Mouse (Mus musculus) limb, embryonic 14.5 days (tissue): ENCODE data around the gene Xdh. TPM values are rescaled to one million over a fixed set of nuclear protein-coding genes. Genes with fewer than 3 reads are reported as not detected.
A peak's percentile ranks its signal among the peaks of the same experiment; 100 is the strongest.

Experiments used
- ATAC-seq: fragments of 200-750 bp; cut with Nextera tagmentation; 2 replicates; pipeline ENCODE4 v1.8.0; 2017; ENCODE audit warnings: low read depth, moderate number of reproducible peaks, moderate TSS enrichment; ENCODE audit not compliant: low FRiP score
- DNase-seq: peaks from one replicate; pipeline ENCODE4 v3.0.0-alpha.2; 2015; ENCODE audit warnings: low spot score
- H3K27ac ChIP-seq: fragments of 300-500 bp; sonication (generic); replicated peaks from 2 replicates; pipeline ENCODE4 v1.5.1; 2014; ENCODE audit warnings: low read depth, mild to moderate bottlenecking, low read length, moderate library complexity, mixed read lengths
- H3K27me3 ChIP-seq: fragments of 300-500 bp; sonication (generic); 2 replicates; pipeline ENCODE4 v1.6.1; 2014; ENCODE audit warnings: low read length, mixed read lengths; ENCODE audit not compliant: control insufficient read depth, insufficient read depth
- H3K36me3 ChIP-seq: fragments of 300-500 bp; sonication (generic); 2 replicates; pipeline ENCODE4 v1.6.1; 2014; ENCODE audit warnings: mild to moderate bottlenecking, low read length, moderate library complexity, mixed read lengths; ENCODE audit not compliant: control insufficient read depth, insufficient read depth
- H3K4me1 ChIP-seq: fragments of 300-500 bp; sonication (generic); 2 replicates; pipeline ENCODE4 v1.6.1; 2014; ENCODE audit warnings: antibody characterized with exemption, low read length, mixed read lengths; ENCODE audit not compliant: control insufficient read depth, insufficient read depth
- H3K4me2 ChIP-seq: fragments of 300-500 bp; sonication (generic); replicated peaks from 2 replicates; pipeline ENCODE4 v1.6.1; 2014; ENCODE audit warnings: low read depth, mild to moderate bottlenecking, low read length, moderate library complexity; ENCODE audit not compliant: severe bottlenecking
- H3K4me3 ChIP-seq: fragments of 300-500 bp; sonication (generic); replicated peaks from 2 replicates; pipeline ENCODE4 v1.5.1; 2014; ENCODE audit warnings: low read length
- H3K9ac ChIP-seq: fragments of 300-500 bp; sonication (generic); 2 replicates; pipeline ENCODE4 v1.6.1; 2014; ENCODE audit warnings: mild to moderate bottlenecking, low read depth, low read length, moderate library complexity; ENCODE audit not compliant: severe bottlenecking
- H3K9me3 ChIP-seq: fragments of 300-500 bp; sonication (generic); 2 replicates; pipeline ENCODE4 v1.6.1; 2016; ENCODE audit warnings: low read length; ENCODE audit not compliant: control insufficient read depth
- POLR2A ChIP-seq: fragments of 200-500 bp; IDR thresholded peaks from 2 replicates; pipeline ENCODE4 v1.8.0; 2012; ENCODE audit warnings: inconsistent platforms, mild to moderate bottlenecking, moderate library complexity, borderline replicate concordance; ENCODE audit not compliant: insufficient read depth, insufficient read length; ENCODE audit errors: extremely low read depth
- WGBS: fragments of 180-500 bp; shearing (Covaris S2); extraction: QIAGEN DNeasy Blood & Tissue Kit; methylation state at CpG from one replicate; pipeline ENCODE4 v1.1.7; 2014; 5-methylcytosine and 5-hydroxymethylcytosine counted together
- polyA plus RNA-seq, 2 experiments: library from polyadenylated mRNA; depleted of rRNA in 1 of 2; stranded (reverse) in 1 of 2; unstranded in 1 of 2; fragments of >200 nt; fragmentation: Nextera tagmentation in 1 of 2; extraction: Ambion mirVana in 1 of 2; gene quantifications; 2 replicates each; pipeline versions ENCODE4 v1.2.1 to v1.2.3; 2012 to 2014

Gene Xdh
- polyA plus RNA-seq, 2 experiments = 0.72 to 1.1 TPM

DNA sequence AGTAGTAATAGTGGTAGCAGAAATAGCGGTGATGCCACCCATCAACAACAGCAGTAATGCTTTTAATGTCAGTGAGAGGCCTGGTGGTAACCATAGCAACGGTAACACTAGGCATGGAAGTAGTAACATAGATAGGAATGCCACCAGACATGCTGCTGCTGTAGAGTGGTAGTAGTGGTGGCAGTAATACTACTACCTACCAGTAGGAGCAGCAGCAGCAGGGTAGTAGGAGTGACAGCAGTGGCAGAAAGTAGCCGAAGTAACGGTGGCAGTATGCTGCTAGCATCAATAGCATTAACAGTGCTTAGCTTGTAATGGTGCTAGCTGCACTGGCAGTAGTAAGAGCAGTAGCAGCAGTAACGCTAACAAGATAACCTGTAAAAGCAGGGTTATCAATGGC, 32.3 kb downstream of the Xdh start:
- Histone ChIP-seq H3K9ac (no peak overlapping the region), H3K9me3 (no peaks in the 10 kb centered on the region), H3K27me3 (no peaks in the 10 kb centered on the region), H3K4me3 (no peak overlapping the region), H3K36me3 (no peaks in the 10 kb centered on the region), H3K4me1 (no peaks in the 10 kb centered on the region), H3K27ac (no peak overlapping the region), H3K4me2 (no peak overlapping the region)
- 80% methylated on average over 5 of the region's 5 CpGs for WGBS
- no peak for ATAC-seq
- no peak for TF ChIP-seq POLR2A
- DNase-seq = no peak

DNA sequence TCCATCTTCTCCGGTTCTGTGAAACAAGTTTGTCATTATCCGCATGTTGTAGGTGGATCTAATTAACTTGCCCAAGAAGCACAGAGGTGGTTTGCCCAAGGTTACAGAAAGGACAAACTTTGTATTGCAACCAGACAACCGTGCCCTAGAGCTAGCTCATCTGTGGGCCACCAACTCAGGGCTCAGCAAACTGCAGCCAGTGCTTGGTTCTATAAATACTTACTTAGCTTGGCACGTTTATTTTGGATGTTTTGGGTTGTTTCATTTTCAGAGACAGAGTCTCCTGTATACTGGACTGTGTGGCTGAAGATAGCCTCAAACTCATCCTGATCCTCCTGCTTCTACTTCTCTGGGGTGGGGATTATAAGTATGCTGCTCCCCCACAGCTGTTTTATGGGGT, 35.3 kb downstream of the Xdh start:
- Histone ChIP-seq H3K27ac (no peak overlapping the region), H3K36me3 (no peaks in the 10 kb centered on the region), H3K27me3 (no peaks in the 10 kb centered on the region), H3K9ac (no peak overlapping the region), H3K9me3 (no peaks in the 10 kb centered on the region), H3K4me1 (0 out of 2 replicates have a peak, but pooled peaks cover 3% of the 10 kb centered on the region), H3K4me3 (no peak overlapping the region), H3K4me2 (no peak overlapping the region)
- DNase-seq (no peak), ATAC-seq (no peak)
- WGBS = 50% methylated on average over 4 of the region's 4 CpGs
- no peak for TF ChIP-seq POLR2A

DNA sequence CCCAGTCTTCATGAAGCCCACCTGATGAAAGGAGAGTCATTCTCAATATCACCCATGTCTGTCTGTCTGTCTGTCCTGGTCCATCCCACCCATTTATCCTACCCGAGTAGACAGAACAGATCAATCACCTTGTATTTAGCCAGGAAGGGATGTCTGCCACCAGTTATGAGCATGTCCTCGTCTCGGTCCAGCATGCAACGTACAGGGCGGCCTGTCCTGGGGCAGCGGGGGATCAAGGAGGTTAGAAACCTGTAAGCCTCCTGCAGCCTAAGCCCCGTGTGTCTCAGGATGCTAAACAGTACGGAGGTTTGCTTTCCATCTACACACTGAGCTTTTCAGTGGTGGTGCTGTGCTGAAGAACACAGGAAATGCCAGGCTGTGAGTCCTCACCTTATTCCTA, 43.9 kb downstream of the Xdh start:
- H3K27me3 ChIP-seq = no peaks in the 10 kb centered on the region
- 86% methylated on average over 8 of the region's 8 CpGs for WGBS

GRCm38 (mm10) chr17:73905043-73905750, 44.8 kb downstream of the Xdh start:
- ATAC-seq (no peak), DNase-seq (no peak)

More for the DNA sequence above, 43.9 kb downstream of the Xdh start:
- Histone ChIP-seq H3K9me3 (no peaks in the 10 kb centered on the region), H3K9ac (no peak overlapping the region), H3K4me1 (peaks cover 6% of the 10 kb centered on the region; the same call in 1 of the 2 replicates), H3K4me3 (no peak overlapping the region), H3K36me3 (no peaks in the 10 kb centered on the region), H3K4me2 (no peak overlapping the region), H3K27ac (no peak overlapping the region)
- ATAC-seq (no peak), DNase-seq (no peak)
- TF ChIP-seq POLR2A = no peak

DNA sequence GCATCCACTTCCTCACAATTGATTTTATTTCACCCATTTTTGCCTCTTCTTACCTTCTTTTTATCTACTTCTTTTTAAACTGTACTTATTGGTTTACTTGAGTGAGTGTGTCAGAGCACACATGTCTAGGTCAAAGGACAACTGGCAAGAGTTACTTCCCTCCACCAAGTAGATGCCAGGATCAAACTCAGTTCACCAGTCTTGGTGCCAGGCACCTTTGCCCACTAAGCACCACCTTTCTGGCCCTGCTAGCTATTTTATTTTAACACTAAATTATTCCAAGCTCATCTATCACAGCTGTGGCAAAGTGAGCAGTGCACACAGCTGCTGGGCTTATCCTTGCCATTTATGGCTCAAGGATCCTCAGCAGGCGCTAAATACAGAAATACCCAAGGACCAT, 46.9 kb downstream of the Xdh start:
- no peak overlapping the region for H3K4me2 ChIP-seq
- 86% methylated on average over 1 of the region's 1 CpGs for WGBS
- no peaks in the 10 kb centered on the region for H3K36me3 ChIP-seq
- no peak overlapping the region for H3K9ac ChIP-seq
- no peak for TF ChIP-seq POLR2A
- H3K27ac ChIP-seq = no peak overlapping the region
- ATAC-seq (no peak), DNase-seq (no peak)
- peaks cover 10% of the 10 kb centered on the region; the same call in 1 of the 2 replicates for H3K4me1 ChIP-seq
- H3K27me3 ChIP-seq = no peaks in the 10 kb centered on the region
- no peak overlapping the region for H3K4me3 ChIP-seq
- H3K9me3 ChIP-seq = no peaks in the 10 kb centered on the region

More at GRCm38 (mm10) chr17:73905043-73905750, 44.8 kb downstream of the Xdh start:
- Histone ChIP-seq H3K36me3 (no peaks in the 10 kb centered on the region), H3K9ac (no peak overlapping the region), H3K4me3 (no peak overlapping the region), H3K27ac (no peak overlapping the region), H3K4me2 (no peak overlapping the region), H3K27me3 (no peaks in the 10 kb centered on the region), H3K4me1 (peaks cover 10% of the 10 kb centered on the region; the same call in 1 of the 2 replicates), H3K9me3 (no peaks in the 10 kb centered on the region)
- TF ChIP-seq POLR2A = no peak
- WGBS = 76% methylated on average over 7 of the region's 7 CpGs

DNA sequence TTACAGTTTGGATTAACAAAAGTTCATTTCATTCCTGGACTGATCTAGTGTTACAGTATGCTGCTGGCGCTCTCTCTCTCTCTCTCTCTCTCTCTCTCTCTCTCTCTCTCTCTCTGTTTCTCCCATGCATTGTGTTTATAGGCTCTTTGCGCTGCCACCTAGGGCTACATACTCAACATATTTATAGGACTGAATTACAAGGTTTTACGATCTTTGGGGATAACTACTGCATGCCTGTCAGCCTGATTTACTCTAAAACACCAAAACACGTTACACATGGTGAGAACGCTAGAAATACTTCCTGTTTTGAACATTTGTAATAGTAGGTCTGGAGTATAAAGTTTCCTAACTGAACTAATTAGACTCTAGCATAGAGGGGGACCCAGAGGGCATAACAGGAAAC, 47.8 kb downstream of the Xdh start:
- WGBS = 9% methylated on average over 5 of the region's 5 CpGs
- 0 out of 2 replicates have a peak overlapping the region, but pooled peaks have one; percentile 10 for H3K4me2 ChIP-seq

More for the DNA sequence above, 47.8 kb downstream of the Xdh start:
- H3K9ac ChIP-seq = no peak overlapping the region
- no peaks in the 10 kb centered on the region for H3K36me3 ChIP-seq
- DNase-seq (peak; percentile 47), ATAC-seq (peak; percentile 85)
- no peaks in the 10 kb centered on the region for H3K9me3 ChIP-seq
- H3K4me1 ChIP-seq = peaks cover 10% of the 10 kb centered on the region; the same call in 1 of the 2 replicates
- H3K27me3 ChIP-seq = no peaks in the 10 kb centered on the region
- no peak for TF ChIP-seq POLR2A
- no peak overlapping the region for H3K4me3 ChIP-seq
- H3K27ac ChIP-seq = no peak overlapping the region
